Mouse (Mus musculus) T-helper 2 cell (primary cell): ENCODE results near the gene Hprt.
"Not testable (repeated sequence)": the region's sequence is repeated elsewhere in the genome, so short reads cannot be mapped to it uniquely, and the experiment has no call there.

ENCODE experiments used
- in situ Hi-C: fragments of 300-600 bp; cut with MboI, MseI; formaldehyde crosslinking; loops from one replicate; pipeline ENCODE4 v1.15.1; 2025; ENCODE audit warnings: high pct_unique_total_duplicates

The Hprt gene

GRCm38 (mm10) chrX:52987905-52988783, at the start of gene Hprt:
Gene Hprt (plus strand): TSS chrX:52988137.
- in situ Hi-C loops = no loop called here

DNA sequence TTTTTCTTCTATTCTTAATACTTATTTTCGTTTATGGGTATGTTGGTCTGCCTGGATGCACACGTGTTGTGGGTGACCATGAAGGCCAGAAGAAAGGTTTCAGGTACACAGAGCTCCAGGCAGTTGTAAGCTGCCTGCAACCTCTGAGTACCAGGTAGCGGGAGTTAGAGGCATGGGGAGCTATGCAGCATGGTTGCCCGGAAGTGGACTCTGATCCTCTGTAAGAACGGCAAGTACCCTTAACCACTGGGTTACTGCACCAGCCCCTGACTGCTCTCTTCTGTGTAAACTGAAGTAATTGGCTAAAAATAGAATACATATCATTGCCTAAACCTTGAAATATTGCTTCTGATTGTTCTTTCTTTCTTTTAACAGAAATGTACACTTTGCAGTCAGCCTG, 42.4 kb upstream of the Hprt start:
- in situ Hi-C loops = loop anchor here (10.0 kb wide), 1 partner anchor 69 kb away; no protein-coding TSS in a partner anchor

GRCm38 (mm10) chrX:52949713-52950112, 38.2 kb upstream of the Hprt start:
- in situ Hi-C loops = loop anchor here (10.0 kb wide), 1 partner anchor 65 kb away; no protein-coding TSS in a partner anchor

DNA sequence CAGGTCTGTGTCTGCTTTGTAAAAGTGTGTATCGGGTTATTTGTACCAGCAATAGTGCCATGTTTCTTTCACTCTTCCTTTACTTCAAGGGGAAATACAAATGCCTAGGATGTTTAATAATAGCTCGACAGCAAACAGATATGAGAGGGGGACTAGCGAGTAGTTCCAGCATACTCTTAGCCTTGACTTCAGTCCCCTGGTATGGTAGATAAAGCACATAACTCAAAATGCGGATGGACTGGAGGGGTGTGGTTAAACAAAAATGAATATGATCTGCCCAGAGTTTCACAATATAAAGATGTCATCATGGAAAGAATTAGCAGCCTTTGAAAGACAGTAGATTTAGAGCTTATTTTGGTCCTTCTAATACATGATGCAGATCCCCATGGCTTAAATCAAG, 31.0 kb upstream of the Hprt start:
- in situ Hi-C loops = no loop called here

GRCm38 (mm10) chrX:52961559-52962110, 26.3 kb upstream of the Hprt start:
- in situ Hi-C loops = no loop called here

- in situ Hi-C loops = no loop called here
Measured at GRCm38 (mm10) chrX:52965149-52965548, 22.8 kb upstream of the Hprt start.

DNA sequence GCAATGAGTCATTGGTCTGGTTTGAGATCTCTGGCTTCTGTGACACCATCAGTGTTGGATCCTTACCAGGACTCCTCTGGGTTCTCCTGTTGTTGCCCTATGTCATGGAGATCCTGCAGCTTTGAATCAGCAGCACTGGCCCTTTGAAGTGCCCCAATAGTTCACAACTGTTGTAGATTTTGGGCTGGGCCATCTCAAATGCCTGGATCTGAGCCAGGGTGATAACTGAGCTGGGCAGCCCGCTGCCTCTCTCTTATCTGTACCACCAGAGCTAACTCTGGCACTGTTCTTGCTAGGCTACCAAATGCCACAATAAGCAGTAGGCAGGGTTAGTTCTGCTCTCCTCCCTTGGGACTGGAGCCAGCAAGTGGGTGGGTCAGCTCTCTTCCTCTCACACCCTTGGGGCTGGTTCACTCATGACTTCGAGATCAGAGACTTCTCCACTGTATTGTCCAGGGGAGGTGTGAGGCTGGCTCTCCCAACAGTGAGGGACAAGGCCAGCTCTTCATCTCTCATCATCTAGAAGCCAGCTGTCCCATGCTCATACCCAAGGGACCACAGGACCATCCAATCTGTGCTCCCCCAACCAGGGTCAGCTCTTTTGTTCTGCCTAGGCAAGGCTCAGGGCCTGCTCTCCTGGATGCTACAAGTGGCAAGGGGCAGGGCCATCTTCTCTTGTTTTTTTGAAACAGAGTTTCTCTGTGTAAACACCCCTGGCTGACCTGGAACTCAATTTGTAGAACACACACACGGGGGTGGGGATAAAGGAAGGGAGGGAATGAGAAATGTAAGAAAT, 16.5 kb upstream of the Hprt start:
- in situ Hi-C loops = no loop called here

GRCm38 (mm10) chrX:52972129-52972528, 15.8 kb upstream of the Hprt start:
- in situ Hi-C loops = no loop called here

DNA sequence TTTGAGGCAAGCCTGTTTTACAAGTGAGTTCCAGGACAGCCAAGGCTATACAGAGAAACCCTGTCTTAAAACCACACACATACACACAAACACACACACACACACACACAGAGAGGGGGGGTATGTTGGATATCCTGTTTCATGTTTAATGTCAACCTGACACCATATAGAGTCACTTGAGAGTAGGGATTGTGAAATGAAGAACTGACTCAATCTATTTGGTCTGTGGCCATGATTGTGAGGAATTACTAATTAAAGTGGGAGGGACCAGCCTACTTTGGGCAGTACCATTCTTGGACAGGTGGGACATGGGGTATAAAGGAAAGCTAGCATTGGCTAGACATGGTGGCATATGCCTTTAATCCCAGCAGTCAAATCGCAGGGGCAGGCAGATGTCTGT, 15.3 kb upstream of the Hprt start:
- in situ Hi-C loops = no loop called here

- in situ Hi-C loops = no loop called here
Measured at GRCm38 (mm10) chrX:52978576-52978975, 9.4 kb upstream of the Hprt start.

GRCm38 (mm10) chrX:52981378-52981777, 6.6 kb upstream of the Hprt start:
- in situ Hi-C loops = no loop called here

- in situ Hi-C loops = not testable (repeated sequence)
Measured at GRCm38 (mm10) chrX:52994726-52995125, 6.8 kb downstream of the Hprt start.

- in situ Hi-C loops = not testable (repeated sequence)
Measured at GRCm38 (mm10) chrX:53004887-53005286, 16.9 kb downstream of the Hprt start.

- in situ Hi-C loops = no loop called here
Measured at GRCm38 (mm10) chrX:53006062-53006461, 18.1 kb downstream of the Hprt start.

DNA sequence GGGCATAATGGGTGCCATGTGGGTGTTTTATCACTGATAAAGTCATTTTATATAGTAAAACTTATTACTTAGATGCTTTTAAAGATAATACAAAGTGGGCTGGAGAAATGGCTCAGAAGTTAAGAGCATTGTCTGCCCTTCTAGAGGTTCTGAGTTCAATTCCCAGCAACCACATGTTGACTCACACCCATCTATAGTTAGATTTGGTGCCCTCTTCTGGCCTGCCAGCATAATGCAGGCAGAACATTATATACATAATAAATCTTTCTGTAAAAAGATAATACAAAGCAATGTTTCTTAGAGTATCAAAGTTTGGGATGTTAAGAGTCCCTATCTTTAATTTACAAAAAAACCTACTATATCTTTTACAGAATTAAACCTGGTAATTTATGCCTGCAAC, 27.6 kb downstream of the Hprt start:
- in situ Hi-C loops = loop anchor here (10.0 kb wide), 1 partner anchor 71 kb away; no protein-coding TSS in a partner anchor

GRCm38 (mm10) chrX:53023021-53023420, 35.1 kb downstream of the Hprt start:
- in situ Hi-C loops = no loop called here

DNA sequence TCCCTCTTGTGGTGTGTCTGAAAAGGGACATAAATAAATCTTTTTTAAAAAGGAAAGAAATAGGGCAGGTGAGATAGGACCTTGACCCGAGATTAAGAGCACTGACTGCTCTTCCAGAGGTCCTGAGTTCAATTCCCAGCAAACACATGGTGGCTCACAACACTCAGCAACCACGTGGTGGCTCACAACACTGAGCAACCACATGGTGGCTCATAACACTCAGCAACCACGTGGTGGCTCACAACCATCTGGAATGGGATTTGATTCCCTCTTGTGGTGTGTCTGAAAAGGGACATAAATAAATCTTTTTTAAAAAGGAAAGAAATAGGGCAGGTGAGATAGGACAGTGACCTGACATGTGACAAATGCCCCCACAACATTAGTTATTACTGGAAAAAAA, 36.3 kb downstream of the Hprt start:
- in situ Hi-C loops = not testable (repeated sequence)

- in situ Hi-C loops = no loop called here
Measured at GRCm38 (mm10) chrX:53025471-53026223, 37.7 kb downstream of the Hprt start.

- in situ Hi-C loops = no loop called here
Measured at GRCm38 (mm10) chrX:53029559-53029958, 41.6 kb downstream of the Hprt start.

DNA sequence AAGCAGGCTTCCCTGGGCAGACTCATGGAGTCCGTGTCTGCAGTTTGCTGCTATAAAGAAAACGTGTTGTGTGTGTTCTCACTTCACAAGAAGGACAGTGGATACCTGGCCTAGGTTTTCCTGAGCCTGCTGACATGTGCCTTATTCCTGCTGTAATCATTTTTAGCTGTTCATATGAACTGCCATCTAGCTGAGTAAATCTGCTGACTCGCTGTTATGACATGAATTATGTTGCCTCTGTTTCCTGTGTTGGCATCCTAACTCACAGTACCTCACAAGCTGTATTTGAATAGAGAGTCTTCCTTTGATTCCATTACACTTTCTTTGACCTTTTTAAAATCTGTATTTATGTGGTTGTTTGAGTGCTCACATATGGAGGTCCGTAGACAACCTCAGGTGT, 50.3 kb downstream of the Hprt start:
- in situ Hi-C loops = no loop called here

GRCm38 (mm10) chrX:53039651-53040050, 51.7 kb downstream of the Hprt start:
- in situ Hi-C loops = no loop called here
